Mouse (Mus musculus) thymus, adult 2 months (tissue): ENCODE data around the gene Xrcc4.

ENCODE experiments used
- CTCF ChIP-seq: fragments of 200-500 bp; IDR thresholded peaks from 2 replicates; pipeline ENCODE4 v1.5.1; 2012; ENCODE audit warnings: mild to moderate bottlenecking, control low read depth, low read length, moderate library complexity, borderline replicate concordance; ENCODE audit not compliant: control insufficient read depth, poor library complexity, insufficient read depth; ENCODE audit errors: extremely low read depth
- POLR2A ChIP-seq: fragments of 200-500 bp; IDR thresholded peaks from 2 replicates; pipeline ENCODE4 v1.6.1; 2012; ENCODE audit warnings: mild to moderate bottlenecking, low read length, control low read depth, moderate library complexity; ENCODE audit not compliant: control insufficient read depth, poor library complexity, insufficient read depth; ENCODE audit errors: extremely low read depth

DNA sequence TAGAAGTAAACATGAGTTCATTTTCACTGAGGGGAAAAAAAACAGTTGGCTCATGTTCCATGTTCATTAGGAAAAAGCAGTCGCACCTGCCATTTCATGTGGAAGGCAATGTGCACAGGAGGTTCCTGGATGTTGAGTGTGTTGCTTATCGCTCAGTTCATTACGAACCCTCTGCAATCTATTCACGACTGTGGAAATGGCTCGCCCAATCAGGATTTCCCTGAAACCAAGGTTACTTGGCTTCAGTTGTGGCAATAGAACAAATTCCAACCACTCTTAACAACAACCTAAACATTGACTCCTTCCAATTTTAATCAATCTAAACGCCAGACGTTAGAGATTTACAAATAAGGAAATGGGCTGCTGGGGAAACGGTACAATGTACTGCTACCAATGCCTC, 78.3 kb downstream of the Xrcc4 start:
- TF ChIP-seq POLR2A, result no peak
- no peak for TF ChIP-seq CTCF
